Mouse (Mus musculus) embryonic facial prominence, embryonic 14.5 days (tissue): ENCODE measurements at regions not wholly inside any gene's neighbourhood (a gene's known extent, or its start where the extent isn't known, plus 50 kb on each side); places are given as distances from the start of the nearest gene placed in this dataset.

ENCODE experiments used
- ATAC-seq: fragments of 200-750 bp; cut with Nextera tagmentation; 2 replicates; pipeline ENCODE4 v1.8.0; 2017; ENCODE audit warnings: low read depth, moderate number of reproducible peaks, moderate TSS enrichment
- DNase-seq: peaks from one replicate; pipeline ENCODE4 v3.0.0-alpha.2; 2015; ENCODE audit warnings: low spot score
- H3K27ac ChIP-seq: fragments of 300-500 bp; sonication (generic); replicated peaks from 2 replicates; pipeline ENCODE4 v1.5.1; 2014; ENCODE audit warnings: low read depth, mild to moderate bottlenecking, low read length, moderate library complexity
- H3K27me3 ChIP-seq: fragments of 300-500 bp; sonication (generic); replicated peaks from 2 replicates; pipeline ENCODE4 v1.6.1; 2014; ENCODE audit warnings: low read length; ENCODE audit not compliant: control insufficient read depth, insufficient read depth
- H3K36me3 ChIP-seq: fragments of 300-500 bp; sonication (generic); 2 replicates; pipeline ENCODE4 v1.6.1; 2014; ENCODE audit warnings: low read length, mixed read lengths; ENCODE audit not compliant: control insufficient read depth, insufficient read depth
- H3K4me1 ChIP-seq: fragments of 300-500 bp; sonication (generic); 2 replicates; pipeline ENCODE4 v1.6.1; 2014; ENCODE audit warnings: antibody characterized with exemption, low read length; ENCODE audit not compliant: control insufficient read depth, insufficient read depth
- H3K4me2 ChIP-seq: fragments of 300-500 bp; sonication (generic); 2 replicates; pipeline ENCODE4 v1.6.1; 2014; ENCODE audit warnings: low read depth, mild to moderate bottlenecking, low read length, moderate library complexity, mixed read lengths
- H3K4me3 ChIP-seq: fragments of 300-500 bp; sonication (generic); 2 replicates; pipeline ENCODE4 v1.5.1; 2014; ENCODE audit warnings: low read depth, mild to moderate bottlenecking, low read length
- H3K9ac ChIP-seq: fragments of 300-500 bp; sonication (generic); 2 replicates; pipeline ENCODE4 v1.6.1; 2014; ENCODE audit warnings: low read depth, mild to moderate bottlenecking, low read length, moderate library complexity, mixed read lengths
- H3K9me3 ChIP-seq: fragments of 300-500 bp; sonication (generic); 2 replicates; pipeline ENCODE4 v1.6.1; 2016; ENCODE audit warnings: low read length; ENCODE audit not compliant: control insufficient read depth
- WGBS: fragments of 180-500 bp; shearing (Covaris S2); extraction: QIAGEN DNeasy Blood & Tissue Kit; methylation state at CpG from one replicate; pipeline ENCODE4 v1.1.7; 2014; 5-methylcytosine and 5-hydroxymethylcytosine counted together

GRCm38 (mm10) chr4:9104657-9105056 is 865.8 kb upstream of the Car8 start:
- Histone ChIP-seq H3K27me3 (no peaks in the 10 kb centered on the region), H3K9me3 (no peaks in the 10 kb centered on the region), H3K4me1 (no peaks in the 10 kb centered on the region), H3K36me3 (no peaks in the 10 kb centered on the region), H3K27ac (no peak overlapping the region), H3K4me2 (no peak overlapping the region), H3K9ac (no peak overlapping the region), H3K4me3 (no peak overlapping the region)
- ATAC-seq: no peak
- DNase-seq: no peak
- 49% methylated on average over 6 of the region's 6 CpGs for WGBS

GRCm38 (mm10) chr4:9103958-9104357 is 865.1 kb upstream of the Car8 start:
- Histone ChIP-seq H3K9ac (no peak overlapping the region), H3K27me3 (no peaks in the 10 kb centered on the region), H3K4me3 (no peak overlapping the region), H3K9me3 (no peaks in the 10 kb centered on the region), H3K27ac (no peak overlapping the region), H3K36me3 (no peaks in the 10 kb centered on the region), H3K4me1 (no peaks in the 10 kb centered on the region), H3K4me2 (no peak overlapping the region)
- WGBS: 71% methylated on average over 8 of the region's 8 CpGs
- no peak for ATAC-seq
- DNase-seq: no peak

- 23% methylated on average over 24 of the region's 24 CpGs for WGBS
- ATAC-seq: peak; percentile 51; the same call in 1 of the 2 replicates
Observed at GRCm38 (mm10) chr4:9096809-9097700, 858.2 kb upstream of the Car8 start.

GRCm38 (mm10) chr4:9096274-9096673 is 857.4 kb upstream of the Car8 start:
- DNase-seq: no peak
- Histone ChIP-seq H3K36me3 (no peaks in the 10 kb centered on the region), H3K27ac (no peak overlapping the region), H3K9me3 (no peaks in the 10 kb centered on the region), H3K4me3 (no peak overlapping the region), H3K4me1 (peaks cover 8% of the 10 kb centered on the region), H3K9ac (no peak overlapping the region), H3K27me3 (no peaks in the 10 kb centered on the region), H3K4me2 (no peak overlapping the region)
- 0 out of 2 replicates have a peak, but pooled peaks have one; percentile 34 for ATAC-seq
- WGBS: 71% methylated on average over 2 of the region's 2 CpGs

More at GRCm38 (mm10) chr4:9096809-9097700, 858.2 kb upstream of the Car8 start:
- Histone ChIP-seq H3K27me3 (no peaks in the 10 kb centered on the region), H3K9me3 (no peaks in the 10 kb centered on the region), H3K4me2 (peak overlapping the region; percentile 40), H3K4me3 (peak overlapping the region; percentile 5; the same call in 1 of the 2 replicates), H3K9ac (no peak overlapping the region), H3K27ac (no peak overlapping the region), H3K36me3 (no peaks in the 10 kb centered on the region), H3K4me1 (peaks cover 8% of the 10 kb centered on the region)
- peak; percentile 89 for DNase-seq

- Histone ChIP-seq H3K9ac (no peak overlapping the region), H3K9me3 (no peaks in the 10 kb centered on the region), H3K27ac (no peak overlapping the region), H3K4me3 (no peak overlapping the region), H3K36me3 (no peaks in the 10 kb centered on the region), H3K4me1 (peaks cover 8% of the 10 kb centered on the region), H3K27me3 (no peaks in the 10 kb centered on the region), H3K4me2 (no peak overlapping the region)
- ATAC-seq (peak; percentile 53), DNase-seq (peak; percentile 88)
- 28% methylated on average over 7 of the region's 7 CpGs for WGBS
Observed at GRCm38 (mm10) chr4:9095646-9096045, 856.8 kb upstream of the Car8 start.

GRCm38 (mm10) chr4:9094522-9094921 is 855.7 kb upstream of the Car8 start:
- ATAC-seq: peak; percentile 17; the same call in 1 of the 2 replicates
- whole genome bisulfite sequencing: 12% methylated on average over 10 of the region's 10 CpGs
- H3K4me2 ChIP-seq: peak overlapping the region; percentile 16; the same call in 1 of the 2 replicates
- H3K27ac ChIP-seq: no peak overlapping the region
- peaks cover 8% of the 10 kb centered on the region for H3K4me1 ChIP-seq
- H3K27me3 ChIP-seq: no peaks in the 10 kb centered on the region
- no peak overlapping the region for H3K9ac ChIP-seq
- no peak overlapping the region for H3K4me3 ChIP-seq
- peak; percentile 49 for DNase-seq
- H3K36me3 ChIP-seq: no peaks in the 10 kb centered on the region
- no peaks in the 10 kb centered on the region for H3K9me3 ChIP-seq

- Histone ChIP-seq H3K4me2 (0 out of 2 replicates have a peak overlapping the region, but pooled peaks have one; percentile 16), H3K27ac (no peak overlapping the region), H3K4me3 (no peak overlapping the region), H3K4me1 (peaks cover 8% of the 10 kb centered on the region), H3K36me3 (no peaks in the 10 kb centered on the region), H3K27me3 (no peaks in the 10 kb centered on the region), H3K9ac (no peak overlapping the region), H3K9me3 (no peaks in the 10 kb centered on the region)
- DNase-seq (no peak), ATAC-seq (no peak)
- WGBS: 55% methylated on average over 6 of the region's 6 CpGs
Observed at GRCm38 (mm10) chr4:9094076-9094475, 855.2 kb upstream of the Car8 start.

- 34% methylated on average over 13 of the region's 13 CpGs for WGBS
- Histone ChIP-seq H3K36me3 (no peaks in the 10 kb centered on the region), H3K9ac (no peak overlapping the region), H3K27me3 (no peaks in the 10 kb centered on the region), H3K9me3 (no peaks in the 10 kb centered on the region), H3K4me2 (peak overlapping the region; percentile 14; the same call in 1 of the 2 replicates), H3K4me1 (peaks cover 19% of the 10 kb centered on the region), H3K27ac (no peak overlapping the region), H3K4me3 (no peak overlapping the region)
- no peak for ATAC-seq
- DNase-seq: no peak
Observed at GRCm38 (mm10) chr4:9083526-9083925, 844.7 kb upstream of the Car8 start.
